Mouse (Mus musculus): ENCODE measurements around the gene Faap100. TPM values are rescaled to one million over a fixed set of nuclear protein-coding genes. Genes with fewer than 3 reads are reported as not detected.

The Faap100 gene
- polyA plus RNA-seq, 1 experiment from 2014 or later, result 8.7 TPM

DNA sequence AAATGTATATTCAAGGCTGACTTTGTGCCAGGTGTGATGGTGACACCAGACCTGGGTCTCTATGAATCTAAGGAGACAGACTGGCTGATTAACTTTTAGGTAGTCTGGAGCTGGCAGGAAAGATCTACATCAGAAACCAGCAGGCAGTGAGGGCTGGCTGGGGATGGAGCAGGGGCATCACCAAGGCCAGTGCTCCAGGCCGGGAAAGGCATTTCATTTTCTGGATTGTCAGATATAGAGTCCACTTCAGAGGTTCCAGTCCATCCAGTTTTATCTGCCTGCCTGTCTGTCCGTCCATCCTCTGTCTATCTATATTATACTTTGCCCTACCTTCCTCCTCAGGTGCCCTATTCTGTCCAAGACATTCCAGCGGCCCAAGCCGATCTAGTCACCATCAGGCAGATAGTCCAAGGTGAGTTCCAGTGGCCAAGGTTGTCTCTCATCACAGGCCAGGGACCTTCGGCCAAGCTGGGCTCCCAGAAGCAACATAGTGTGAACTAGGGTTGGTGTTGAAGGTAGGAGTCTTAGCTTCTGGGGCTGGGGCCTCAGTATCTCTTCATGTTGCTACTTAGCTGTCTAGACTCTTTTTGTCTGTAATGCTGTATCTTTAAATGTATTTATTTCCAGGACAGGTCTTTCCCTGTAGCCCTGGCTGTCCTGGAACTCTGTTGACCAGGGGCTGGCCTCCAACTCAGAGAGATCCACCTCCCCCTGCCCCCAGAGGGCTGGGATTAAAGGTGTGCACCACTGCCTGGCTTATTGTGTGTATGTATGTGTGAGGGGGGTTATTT lies 34.9 kb downstream of the Faap100 start:
- Histone ChIP-seq H3K27ac (peak overlapping the region; percentile 45), H3K27me3 (0 out of 2 replicates have a peak, but pooled peaks cover under 1% of the 10 kb centered on the region), H3K4me2 (no peak overlapping the region), H3K36me3 (peaks cover 17% of the 10 kb centered on the region), H3K9ac (no peak overlapping the region), H3K4me1 (replicated peaks) (peaks cover 19% of the 10 kb centered on the region), H3K4me3 (replicated peaks) (no peak overlapping the region), H3K9me3 (replicated peaks) (no peaks in the 10 kb centered on the region)
- DNase-seq, result no peak
- 58% methylated on average over 5 of the region's 5 CpGs for WGBS (ENCODE audit: insufficient replicate concordance)
- no peak for ATAC-seq (ENCODE audit: low read depth)

GRCm38 (mm10) chr11:120342656-120343160 lies 35.9 kb downstream of the Faap100 start:
- Histone ChIP-seq H3K4me3 (replicated peaks) (no peak overlapping the region), H3K27ac (no peak overlapping the region), H3K4me1 (replicated peaks) (peaks cover 16% of the 10 kb centered on the region), H3K36me3 (peaks cover 17% of the 10 kb centered on the region), H3K4me2 (no peak overlapping the region), H3K9me3 (replicated peaks) (no peaks in the 10 kb centered on the region), H3K9ac (no peak overlapping the region), H3K27me3 (no peaks in the 10 kb centered on the region)
- WGBS (ENCODE audit: insufficient replicate concordance), result 75% methylated on average over 5 of the region's 5 CpGs
- DNase-seq, result no peak
- no peak for ATAC-seq (ENCODE audit: low read depth)

DNA sequence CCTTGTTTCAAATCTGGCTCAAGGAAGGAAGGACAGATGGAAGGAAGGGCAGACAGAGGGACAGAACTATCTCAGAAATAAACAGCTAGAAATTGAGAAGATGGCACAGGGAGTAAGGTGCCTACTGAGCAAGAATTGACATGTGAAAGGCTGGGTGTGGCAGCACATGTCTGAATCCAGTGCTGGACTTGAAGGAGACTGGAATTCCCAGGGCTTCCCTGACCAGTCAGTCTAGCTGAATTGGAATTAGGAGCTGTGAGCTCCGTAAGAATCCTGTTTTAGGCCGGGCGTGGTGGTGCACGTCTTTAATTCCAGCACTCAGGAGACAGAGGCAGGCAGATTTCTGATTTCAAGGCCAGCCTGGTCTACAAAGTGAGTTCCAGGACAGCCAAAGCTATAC lies 36.9 kb downstream of the Faap100 start:
- peaks cover 11% of the 10 kb centered on the region for H3K36me3 ChIP-seq
- WGBS (ENCODE audit: insufficient replicate concordance), result 80% methylated on average over 4 of the region's 4 CpGs
- H3K9me3 ChIP-seq (replicated peaks), result no peaks in the 10 kb centered on the region
- H3K4me3 ChIP-seq (replicated peaks), result no peak overlapping the region
- H3K27me3 ChIP-seq, result no peaks in the 10 kb centered on the region
- peaks cover 10% of the 10 kb centered on the region for H3K4me1 ChIP-seq (replicated peaks)
- no peak overlapping the region for H3K27ac ChIP-seq
- DNase-seq (no peak), ATAC-seq (ENCODE audit: low read depth) (no peak)
- H3K4me2 ChIP-seq, result no peak overlapping the region
- no peak overlapping the region for H3K9ac ChIP-seq

DNA sequence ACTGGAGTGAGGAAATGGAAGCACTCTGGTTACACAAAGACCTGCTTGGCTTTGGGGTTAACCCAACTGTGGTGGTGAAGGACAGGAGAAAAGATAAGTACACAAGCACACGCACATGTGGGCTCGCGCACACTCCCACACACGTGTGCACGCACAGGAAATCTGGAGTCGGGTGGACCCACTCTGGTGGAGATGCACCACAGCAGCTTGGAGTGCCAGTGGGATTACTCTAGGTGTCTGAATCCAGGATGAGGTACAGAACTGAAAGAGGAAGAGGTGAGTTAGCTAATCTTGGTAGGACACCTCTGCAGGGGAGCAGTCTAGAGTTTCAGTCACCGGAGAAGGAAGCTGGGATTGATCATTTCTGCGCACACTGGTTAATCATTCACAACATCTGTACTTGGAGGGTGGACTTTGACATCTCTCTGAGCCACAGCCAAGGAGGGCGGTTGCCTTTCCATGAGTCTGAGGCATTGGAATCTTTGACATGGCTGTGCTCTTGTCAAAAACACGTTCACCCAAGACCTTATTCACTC lies 38.5 kb downstream of the Faap100 start:
- ATAC-seq (ENCODE audit: low read depth) (peak; percentile 42), DNase-seq (no peak)
- H3K36me3 ChIP-seq, result peaks cover 2% of the 10 kb centered on the region
- H3K4me3 ChIP-seq (replicated peaks), result no peak overlapping the region
- H3K27ac ChIP-seq, result peak overlapping the region; percentile 73
- whole genome bisulfite sequencing (ENCODE audit: insufficient replicate concordance), result 36% methylated on average over 10 of the region's 10 CpGs
- no peak overlapping the region for H3K9ac ChIP-seq
- peaks cover 7% of the 10 kb centered on the region for H3K4me1 ChIP-seq (replicated peaks)
- no peaks in the 10 kb centered on the region for H3K9me3 ChIP-seq (replicated peaks)
- peak overlapping the region; percentile 38; the same call in 1 of the 2 replicates for H3K4me2 ChIP-seq
- H3K27me3 ChIP-seq, result no peaks in the 10 kb centered on the region

DNA sequence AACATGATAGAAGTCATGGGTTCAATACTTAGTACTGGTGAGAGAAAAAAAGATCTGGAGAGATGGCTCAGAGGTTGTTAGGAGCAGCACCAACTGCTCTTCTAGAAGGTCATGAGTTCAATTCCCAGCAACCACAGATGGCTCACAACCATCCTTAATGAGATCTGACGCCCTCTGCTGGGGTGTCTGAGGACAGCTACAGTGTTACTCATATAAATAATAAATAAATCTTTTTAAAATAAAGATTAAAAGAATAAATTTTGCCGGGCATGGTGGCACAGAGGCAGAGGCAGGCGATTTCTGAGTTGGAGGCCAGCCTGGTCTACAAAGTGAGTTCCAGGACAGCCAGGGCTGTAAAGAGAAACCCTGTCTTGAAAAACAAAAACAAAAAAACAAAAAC lies 39.8 kb downstream of the Faap100 start:
- WGBS (ENCODE audit: insufficient replicate concordance), result 60% methylated on average over 3 of the region's 3 CpGs
- no peaks in the 10 kb centered on the region for H3K9me3 ChIP-seq (replicated peaks)
- H3K4me3 ChIP-seq (replicated peaks), result no peak overlapping the region
- H3K4me2 ChIP-seq, result no peak overlapping the region
- no peak overlapping the region for H3K9ac ChIP-seq
- no peaks in the 10 kb centered on the region for H3K27me3 ChIP-seq
- H3K27ac ChIP-seq, result no peak overlapping the region
- DNase-seq (no peak), ATAC-seq (ENCODE audit: low read depth) (no peak)
- no peaks in the 10 kb centered on the region for H3K36me3 ChIP-seq
- H3K4me1 ChIP-seq (replicated peaks), result peaks cover 7% of the 10 kb centered on the region

DNA sequence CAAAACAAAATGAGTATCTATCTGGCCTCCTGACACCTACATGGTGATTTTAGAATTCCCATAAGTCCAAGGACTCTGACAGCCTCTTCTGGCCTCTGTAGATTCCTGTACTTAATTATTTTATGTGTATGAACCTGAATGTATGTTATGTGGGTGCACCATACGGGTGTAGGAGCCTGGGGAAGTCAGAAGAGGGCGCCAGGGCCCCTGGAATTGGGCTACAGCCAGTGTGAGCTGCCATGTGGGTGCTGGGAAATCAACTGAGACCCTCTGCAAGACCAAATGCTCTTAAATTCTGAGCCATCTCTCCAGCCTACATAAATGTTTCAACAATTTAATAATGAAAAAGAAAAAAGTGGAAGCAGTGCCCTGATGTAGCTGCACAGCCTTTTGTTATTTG lies 41.1 kb downstream of the Faap100 start:
- H3K4me1 ChIP-seq (replicated peaks), result peaks cover 7% of the 10 kb centered on the region

DNA sequence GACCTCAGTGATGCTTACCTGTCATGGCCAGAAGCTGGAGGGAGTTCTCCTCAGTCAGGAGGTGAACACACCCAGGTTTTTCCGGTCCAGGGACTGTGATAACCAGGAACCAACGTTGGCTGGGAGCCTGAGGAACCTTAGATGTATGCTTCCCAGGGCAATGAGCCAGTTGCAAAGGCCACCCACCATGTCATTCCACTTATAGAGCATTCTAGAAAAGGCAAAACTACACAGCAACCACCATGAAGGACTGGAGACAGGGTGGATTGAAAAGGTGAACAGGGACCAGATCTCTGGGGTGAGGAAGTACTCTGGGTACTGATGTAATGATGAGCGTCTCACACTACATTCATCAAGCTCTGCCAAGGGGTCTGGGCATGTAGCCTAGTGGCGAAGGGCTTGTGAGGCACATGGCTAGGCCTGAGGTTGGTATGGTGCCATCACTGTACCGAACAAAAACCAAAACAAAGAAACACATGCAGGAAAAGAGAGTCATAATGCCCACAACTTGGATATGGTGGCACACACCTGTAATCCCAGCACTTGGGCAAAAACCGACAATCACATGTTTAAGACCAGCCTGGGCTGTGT lies 43.0 kb downstream of the Faap100 start:
- Histone ChIP-seq H3K36me3 (no peaks in the 10 kb centered on the region), H3K4me3 (replicated peaks) (no peak overlapping the region), H3K4me2 (no peak overlapping the region), H3K27me3 (no peaks in the 10 kb centered on the region), H3K27ac (no peak overlapping the region), H3K4me1 (replicated peaks) (peaks cover 7% of the 10 kb centered on the region), H3K9ac (no peak overlapping the region), H3K9me3 (replicated peaks) (no peaks in the 10 kb centered on the region)
- no peak for DNase-seq
- ATAC-seq (ENCODE audit: low read depth), result no peak
- 63% methylated on average over 6 of the region's 6 CpGs for WGBS (ENCODE audit: insufficient replicate concordance)

More for the DNA sequence above, 41.1 kb downstream of the Faap100 start:
- no peak for DNase-seq
- no peaks in the 10 kb centered on the region for H3K27me3 ChIP-seq
- H3K9ac ChIP-seq, result no peak overlapping the region
- H3K4me2 ChIP-seq, result no peak overlapping the region
- no peak for ATAC-seq (ENCODE audit: low read depth)
- H3K9me3 ChIP-seq (replicated peaks), result no peaks in the 10 kb centered on the region
- no peaks in the 10 kb centered on the region for H3K36me3 ChIP-seq
- WGBS (ENCODE audit: insufficient replicate concordance), result 31% methylated on average over 2 of the region's 2 CpGs
- H3K27ac ChIP-seq, result no peak overlapping the region
- no peak overlapping the region for H3K4me3 ChIP-seq (replicated peaks)

DNA sequence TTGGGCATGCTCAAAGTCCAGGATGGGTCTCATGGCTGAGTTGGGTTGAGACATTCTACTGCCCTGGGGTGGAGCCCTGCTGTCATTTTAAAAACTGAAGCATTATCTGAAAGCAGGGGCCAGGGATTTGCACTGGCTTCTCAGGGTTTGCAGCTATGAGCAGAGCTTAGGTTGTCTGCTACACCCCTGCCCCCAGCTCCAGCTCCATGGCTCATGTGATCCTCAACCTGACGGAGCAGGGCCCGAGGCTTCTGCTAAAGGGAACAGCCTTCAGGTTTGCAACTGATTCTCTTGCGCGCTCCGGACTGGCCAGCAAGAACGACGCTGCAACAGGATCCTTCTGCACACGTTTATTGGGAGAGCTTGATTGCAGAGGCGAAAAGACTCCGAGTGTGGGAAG lies 58.4 kb downstream of the Faap100 start:
- Histone ChIP-seq H3K4me3 (replicated peaks) (no peak overlapping the region), H3K36me3 (no peaks in the 10 kb centered on the region), H3K27ac (no peak overlapping the region), H3K4me1 (replicated peaks) (peaks cover 21% of the 10 kb centered on the region), H3K9ac (no peak overlapping the region), H3K4me2 (no peak overlapping the region), H3K27me3 (no peaks in the 10 kb centered on the region), H3K9me3 (replicated peaks) (no peaks in the 10 kb centered on the region)
- 89% methylated on average over 10 of the region's 10 CpGs for WGBS (ENCODE audit: insufficient replicate concordance)
- ATAC-seq (ENCODE audit: low read depth) (no peak), DNase-seq (no peak)

- no peak for ATAC-seq (ENCODE audit: low read depth)
- Histone ChIP-seq H3K4me2 (no peak overlapping the region), H3K9ac (no peak overlapping the region), H3K4me3 (replicated peaks) (no peak overlapping the region), H3K4me1 (replicated peaks) (peaks cover 28% of the 10 kb centered on the region), H3K36me3 (no peaks in the 10 kb centered on the region), H3K27ac (no peak overlapping the region), H3K9me3 (replicated peaks) (no peaks in the 10 kb centered on the region), H3K27me3 (no peaks in the 10 kb centered on the region)
- DNase-seq, result no peak
- 68% methylated on average over 5 of the region's 5 CpGs for WGBS (ENCODE audit: insufficient replicate concordance)
Measured at GRCm38 (mm10) chr11:120319310-120319709, 59.3 kb downstream of the Faap100 start.

Measured in liver, embryonic 13.5 days (tissue).